Mouse (Mus musculus) liver, embryonic 14.5 days (tissue): ENCODE results near the gene Socs1. TPM values are rescaled to one million over a fixed set of nuclear protein-coding genes. Genes with fewer than 3 reads are reported as not detected.

ENCODE experiments used
- ATAC-seq: fragments of 200-750 bp; cut with Nextera tagmentation; 2 replicates; pipeline ENCODE4 v1.8.0; 2017; ENCODE audit warnings: moderate number of reproducible peaks, mild to moderate bottlenecking, moderate library complexity; ENCODE audit not compliant: insufficient read depth
- DNase-seq, 3 experiments: peaks; one replicate each; pipeline ENCODE4 v3.0.0-alpha.2; 2012 to 2013; ENCODE audit warnings: low read depth in 3 of 3, low spot score in 3 of 3
- H3K27ac ChIP-seq: fragments of 300-500 bp; sonication (generic); 2 replicates; pipeline ENCODE4 v1.5.1; 2014; ENCODE audit warnings: moderate library complexity, mild to moderate bottlenecking, control low read depth, inconsistent platforms
- H3K27me3 ChIP-seq: fragments of 300-500 bp; sonication (generic); 2 replicates; pipeline ENCODE4 v1.6.1; 2014; ENCODE audit warnings: mild to moderate bottlenecking, low read length, moderate library complexity; ENCODE audit not compliant: control insufficient read depth, insufficient read depth
- H3K36me3 ChIP-seq: fragments of 300-500 bp; sonication (generic); replicated peaks from 2 replicates; pipeline ENCODE4 v1.6.1; 2014; ENCODE audit warnings: low read depth; ENCODE audit not compliant: control insufficient read depth, insufficient read depth
- H3K4me1 ChIP-seq, 2 experiments: fragments of 200-500 bp in 1 of 2; fragments of 300-500 bp in 1 of 2; sonication (generic) in 1 of 2; replicated peaks; 2 replicates each; pipeline ENCODE4 v1.6.1; 2012 to 2014; ENCODE audit warnings: antibody characterized with exemption in 1 of 2, inconsistent platforms in 1 of 2, low read length in 1 of 2; ENCODE audit not compliant: control insufficient read depth in 2 of 2, insufficient read depth in 2 of 2
- H3K4me2 ChIP-seq: fragments of 300-500 bp; sonication (generic); 2 replicates; pipeline ENCODE4 v1.6.1; 2014; ENCODE audit warnings: low read depth, mild to moderate bottlenecking, control low read depth, moderate library complexity
- H3K4me3 ChIP-seq, 2 experiments: fragments of 200-500 bp in 1 of 2; fragments of 300-500 bp in 1 of 2; sonication (generic) in 1 of 2; 2 replicates each; pipeline ENCODE4 v1.5.1; 2012 to 2014; ENCODE audit warnings: low read depth in 2 of 2, low read length in 2 of 2, mild to moderate bottlenecking in 2 of 2, control low read depth in 1 of 2, inconsistent platforms in 1 of 2, moderate library complexity in 1 of 2; ENCODE audit not compliant: insufficient read depth in 1 of 2
- H3K9ac ChIP-seq: fragments of 300-500 bp; sonication (generic); replicated peaks from 2 replicates; pipeline ENCODE4 v1.6.1; 2014; ENCODE audit warnings: mild to moderate bottlenecking, control low read depth, moderate library complexity
- H3K9me3 ChIP-seq: fragments of 300-500 bp; sonication (generic); 2 replicates; pipeline ENCODE4 v1.6.1; 2016; ENCODE audit warnings: low read length, mixed read lengths; ENCODE audit not compliant: control insufficient read depth
- CTCF ChIP-seq: IDR thresholded peaks from 2 replicates; pipeline ENCODE4 v1.5.1; 2016; ENCODE audit warnings: antibody characterized with exemption, low read depth, control low read depth
- EP300 ChIP-seq: IDR thresholded peaks from 2 replicates; pipeline ENCODE4 v1.6.1; 2016; ENCODE audit warnings: antibody characterized with exemption, low read depth
- WGBS: fragments of 180-500 bp; shearing (Covaris S2); extraction: QIAGEN DNeasy Blood & Tissue Kit; methylation state at CpG from one replicate; pipeline ENCODE4 v1.1.7; 2014; ENCODE audit not compliant: insufficient replicate concordance; 5-methylcytosine and 5-hydroxymethylcytosine counted together
- polyA plus RNA-seq, 2 experiments: library from polyadenylated mRNA; depleted of rRNA in 1 of 2; stranded (reverse) in 1 of 2; unstranded in 1 of 2; fragments of >200 nt; fragmentation: Nextera tagmentation in 1 of 2; extraction: Ambion mirVana in 1 of 2; gene quantifications; 2 replicates each; pipeline versions ENCODE4 v1.2.1 to v1.2.3; 2012 to 2014

The Socs1 gene
- polyA plus RNA-seq, 2 experiments, result 0.36 TPM

DNA sequence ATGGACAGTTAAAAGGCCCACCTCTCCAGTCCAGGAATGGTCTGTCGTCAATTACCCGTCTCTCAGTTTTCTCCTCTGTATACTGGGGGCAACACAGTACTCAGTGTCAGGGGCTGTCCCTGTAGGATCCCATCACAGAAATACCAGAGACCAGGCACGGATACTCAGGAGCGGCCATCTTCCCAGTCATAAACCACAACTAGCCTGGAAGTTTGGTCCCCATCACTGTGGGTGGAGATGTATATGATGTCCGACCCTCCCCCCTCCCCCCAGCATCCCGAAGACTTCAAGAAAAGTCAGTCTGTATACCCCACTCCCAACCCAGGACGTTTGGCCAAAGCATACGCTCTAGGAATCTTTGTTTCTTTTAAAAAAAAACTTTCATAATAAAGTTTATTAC, 1.9 kb downstream of the Socs1 start:
- peaks cover 26% of the 10 kb centered on the region for H3K27me3 ChIP-seq
- H3K9ac ChIP-seq, result no peak overlapping the region
- H3K27ac ChIP-seq, result no peak overlapping the region
- TF ChIP-seq EP300, result no peak
- no peak for TF ChIP-seq CTCF
- WGBS, result 37% methylated on average over 8 of the region's 8 CpGs
- no peaks in the 10 kb centered on the region for H3K9me3 ChIP-seq
- 0 out of 4 replicates have a peak, but pooled peaks cover 0 to 2% of the 10 kb centered on the region in 2 experiments for H3K4me1 ChIP-seq
- no peaks in the 10 kb centered on the region for H3K36me3 ChIP-seq
- no peak overlapping the region for H3K4me3 ChIP-seq
- H3K4me2 ChIP-seq, result peak overlapping the region; percentile 93; the same call in 1 of the 2 replicates
- ATAC-seq, result no peak
- DNase-seq, result no peak

DNA sequence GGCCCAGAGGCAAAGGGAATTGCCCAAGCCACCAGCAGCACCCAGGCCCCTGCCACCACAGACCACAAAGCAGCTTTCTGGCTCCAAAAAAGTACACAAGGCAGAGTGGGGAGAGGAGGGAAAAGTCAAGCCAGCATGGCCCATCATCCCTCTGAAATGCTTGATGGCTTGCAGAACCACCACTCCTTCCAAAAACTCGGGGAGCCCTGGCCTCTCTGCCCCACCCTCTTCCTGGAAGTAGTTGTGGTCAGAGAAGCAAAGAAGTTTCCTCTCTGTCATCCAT, 2.2 kb downstream of the Socs1 start:
- no peaks in the 10 kb centered on the region for H3K9me3 ChIP-seq
- DNase-seq (no peak), ATAC-seq (no peak)
- H3K9ac ChIP-seq, result no peak overlapping the region
- no peak overlapping the region for H3K4me3 ChIP-seq
- H3K27ac ChIP-seq, result no peak overlapping the region
- H3K36me3 ChIP-seq, result no peaks in the 10 kb centered on the region
- no peak overlapping the region for H3K4me2 ChIP-seq
- 0 out of 4 replicates have a peak, but pooled peaks cover 0 to 2% of the 10 kb centered on the region in 2 experiments for H3K4me1 ChIP-seq
- TF ChIP-seq CTCF (no peak), EP300 (no peak)
- H3K27me3 ChIP-seq, result peaks cover 26% of the 10 kb centered on the region
- WGBS, result 0% methylated on average over 1 of the region's 1 CpGs

DNA sequence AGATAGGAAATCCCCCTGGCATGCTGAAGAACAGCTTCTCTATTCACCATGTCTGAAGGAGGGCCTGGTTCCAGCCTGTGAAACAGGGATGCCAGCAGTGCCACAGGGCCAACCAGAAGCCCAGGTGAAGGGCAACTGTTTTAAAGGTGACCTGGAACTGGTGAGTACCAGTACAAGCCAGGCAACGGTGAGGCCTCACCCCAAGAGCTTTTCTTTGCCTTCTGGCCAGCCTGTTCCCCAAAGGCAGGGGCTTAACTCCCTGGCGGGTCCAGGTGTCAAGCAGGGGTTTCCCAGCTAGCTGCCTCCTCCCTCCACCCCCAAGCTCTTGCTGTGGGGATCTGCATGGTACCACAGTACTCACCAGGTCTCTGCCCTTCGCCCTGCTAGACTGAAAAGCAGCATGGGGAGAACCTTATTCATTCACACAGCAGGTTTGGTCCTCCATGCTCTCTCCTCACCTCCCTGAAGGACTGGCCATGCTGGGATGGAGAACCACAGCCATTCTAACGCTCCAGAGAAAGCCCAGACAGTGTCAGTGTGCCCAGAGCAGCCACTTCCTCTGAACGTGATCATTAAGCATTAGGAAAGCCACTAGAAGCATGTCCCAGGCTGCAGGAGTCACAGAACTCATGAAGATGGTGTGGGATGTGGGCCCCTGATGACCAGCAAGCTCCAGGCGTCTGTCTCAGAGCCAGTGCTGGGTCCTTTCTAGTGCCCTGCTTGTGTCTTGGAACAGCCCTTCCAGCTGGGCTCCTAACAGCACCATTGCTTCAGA, 2.8 kb downstream of the Socs1 start:
- no peak for DNase-seq
- Histone ChIP-seq H3K4me2 (no peak overlapping the region), H3K4me1 (peaks cover 0 to 2% of the 10 kb centered on the region in 2 experiments; a peak in 1 of 4 replicates), H3K27ac (no peak overlapping the region), H3K36me3 (no peaks in the 10 kb centered on the region), H3K9me3 (no peaks in the 10 kb centered on the region), H3K27me3 (peaks cover 26% of the 10 kb centered on the region), H3K9ac (no peak overlapping the region), H3K4me3 (no peak overlapping the region)
- no peak for ATAC-seq
- WGBS, result 38% methylated on average over 6 of the region's 6 CpGs
- TF ChIP-seq EP300, result no peak
- TF ChIP-seq CTCF, result no peak

DNA sequence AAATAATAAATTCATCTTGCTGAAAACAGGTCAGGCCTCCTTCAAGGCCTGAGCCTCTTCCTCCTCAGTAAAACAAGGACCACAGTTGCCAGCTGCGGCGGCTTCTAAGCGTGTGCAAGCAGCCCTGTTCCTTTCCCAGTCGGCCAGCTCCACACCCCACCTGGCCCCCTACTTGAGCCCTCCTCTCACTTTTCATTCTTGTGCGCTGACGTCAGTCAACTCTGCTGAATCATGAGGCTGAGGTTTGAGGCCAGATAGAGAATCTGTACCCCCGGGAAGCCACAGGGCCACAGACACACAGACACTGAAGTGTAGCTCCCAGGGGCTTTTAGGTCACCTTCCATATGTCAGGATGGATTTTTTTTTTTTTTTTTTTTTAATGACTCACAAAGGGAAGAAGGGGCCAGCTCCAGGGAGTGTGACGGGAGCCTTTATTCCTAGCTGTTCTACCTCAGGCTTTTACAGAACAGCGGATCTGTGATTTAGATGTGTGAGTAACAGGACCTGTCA, 3.4 kb downstream of the Socs1 start:
- H3K36me3 ChIP-seq, result no peaks in the 10 kb centered on the region
- H3K4me3 ChIP-seq, result no peak overlapping the region
- no peaks in the 10 kb centered on the region for H3K9me3 ChIP-seq
- H3K9ac ChIP-seq, result no peak overlapping the region
- TF ChIP-seq EP300 (no peak), CTCF (no peak)
- H3K4me1 ChIP-seq, result peaks cover 0 to 4% of the 10 kb centered on the region in 2 experiments; a peak in 1 of 4 replicates
- ATAC-seq (no peak), DNase-seq (no peak)
- no peak overlapping the region for H3K4me2 ChIP-seq
- H3K27me3 ChIP-seq, result peaks cover 26% of the 10 kb centered on the region
- 58% methylated on average over 9 of the region's 9 CpGs for WGBS
- no peak overlapping the region for H3K27ac ChIP-seq

DNA sequence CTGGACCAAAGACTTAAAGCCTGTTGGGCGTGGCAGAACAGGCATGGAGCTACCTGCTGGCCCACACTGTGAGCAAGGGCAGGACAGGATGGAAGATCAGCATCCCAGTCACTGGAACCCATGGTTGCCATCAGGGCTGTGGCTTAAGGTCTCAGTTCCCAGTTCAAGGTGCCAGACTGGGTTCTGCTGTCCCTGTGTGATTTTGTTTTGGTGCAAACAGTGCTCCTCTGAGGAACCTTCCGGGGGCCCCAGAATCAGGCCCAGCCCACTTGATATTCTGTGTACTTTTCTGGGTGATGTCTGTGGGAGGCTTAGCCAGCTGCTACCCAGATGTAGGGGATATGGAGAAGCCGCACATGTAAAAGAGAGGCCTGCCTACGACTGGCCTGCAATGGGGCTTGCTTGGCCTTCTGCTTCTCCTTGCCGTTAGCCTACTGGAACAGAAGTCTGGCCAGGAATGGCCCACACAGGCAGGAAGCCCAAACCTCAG, 4.7 kb downstream of the Socs1 start:
- ATAC-seq (no peak), DNase-seq (no peak)
- 64% methylated on average over 5 of the region's 5 CpGs for WGBS
- no peak overlapping the region for H3K4me3 ChIP-seq
- H3K36me3 ChIP-seq, result no peaks in the 10 kb centered on the region
- H3K9me3 ChIP-seq, result no peaks in the 10 kb centered on the region
- no peak overlapping the region for H3K4me2 ChIP-seq
- H3K27ac ChIP-seq, result no peak overlapping the region
- no peak for TF ChIP-seq CTCF
- no peak for TF ChIP-seq EP300
- H3K9ac ChIP-seq, result no peak overlapping the region
- peaks cover 26% of the 10 kb centered on the region for H3K27me3 ChIP-seq
- H3K4me1 ChIP-seq, result peaks cover 0 to 3% of the 10 kb centered on the region in 2 experiments; a peak in 1 of 4 replicates
